Mouse (Mus musculus) limb, embryonic 14.5 days (tissue): ENCODE results near the gene Hsf5. TPM values are rescaled to one million over a fixed set of nuclear protein-coding genes. Genes with fewer than 3 reads are reported as not detected.

Experiments used
- ATAC-seq: fragments of 200-750 bp; cut with Nextera tagmentation; 2 replicates; pipeline ENCODE4 v1.8.0; 2017; ENCODE audit warnings: low read depth, moderate number of reproducible peaks, moderate TSS enrichment; ENCODE audit not compliant: low FRiP score
- DNase-seq: peaks from one replicate; pipeline ENCODE4 v3.0.0-alpha.2; 2015; ENCODE audit warnings: low spot score
- H3K27ac ChIP-seq: fragments of 300-500 bp; sonication (generic); replicated peaks from 2 replicates; pipeline ENCODE4 v1.5.1; 2014; ENCODE audit warnings: low read depth, mild to moderate bottlenecking, low read length, moderate library complexity, mixed read lengths
- H3K27me3 ChIP-seq: fragments of 300-500 bp; sonication (generic); 2 replicates; pipeline ENCODE4 v1.6.1; 2014; ENCODE audit warnings: low read length, mixed read lengths; ENCODE audit not compliant: control insufficient read depth, insufficient read depth
- H3K36me3 ChIP-seq: fragments of 300-500 bp; sonication (generic); 2 replicates; pipeline ENCODE4 v1.6.1; 2014; ENCODE audit warnings: mild to moderate bottlenecking, low read length, moderate library complexity, mixed read lengths; ENCODE audit not compliant: control insufficient read depth, insufficient read depth
- H3K4me1 ChIP-seq: fragments of 300-500 bp; sonication (generic); 2 replicates; pipeline ENCODE4 v1.6.1; 2014; ENCODE audit warnings: antibody characterized with exemption, low read length, mixed read lengths; ENCODE audit not compliant: control insufficient read depth, insufficient read depth
- H3K4me2 ChIP-seq: fragments of 300-500 bp; sonication (generic); replicated peaks from 2 replicates; pipeline ENCODE4 v1.6.1; 2014; ENCODE audit warnings: low read depth, mild to moderate bottlenecking, low read length, moderate library complexity; ENCODE audit not compliant: severe bottlenecking
- H3K4me3 ChIP-seq: fragments of 300-500 bp; sonication (generic); replicated peaks from 2 replicates; pipeline ENCODE4 v1.5.1; 2014; ENCODE audit warnings: low read length
- H3K9ac ChIP-seq: fragments of 300-500 bp; sonication (generic); 2 replicates; pipeline ENCODE4 v1.6.1; 2014; ENCODE audit warnings: mild to moderate bottlenecking, low read depth, low read length, moderate library complexity; ENCODE audit not compliant: severe bottlenecking
- H3K9me3 ChIP-seq: fragments of 300-500 bp; sonication (generic); 2 replicates; pipeline ENCODE4 v1.6.1; 2016; ENCODE audit warnings: low read length; ENCODE audit not compliant: control insufficient read depth
- POLR2A ChIP-seq: fragments of 200-500 bp; IDR thresholded peaks from 2 replicates; pipeline ENCODE4 v1.8.0; 2012; ENCODE audit warnings: inconsistent platforms, mild to moderate bottlenecking, moderate library complexity, borderline replicate concordance; ENCODE audit not compliant: insufficient read depth, insufficient read length; ENCODE audit errors: extremely low read depth
- WGBS: fragments of 180-500 bp; shearing (Covaris S2); extraction: QIAGEN DNeasy Blood & Tissue Kit; methylation state at CpG from one replicate; pipeline ENCODE4 v1.1.7; 2014; 5-methylcytosine and 5-hydroxymethylcytosine counted together
- polyA plus RNA-seq, 2 experiments: library from polyadenylated mRNA; depleted of rRNA in 1 of 2; stranded (reverse) in 1 of 2; unstranded in 1 of 2; fragments of >200 nt; fragmentation: Nextera tagmentation in 1 of 2; extraction: Ambion mirVana in 1 of 2; gene quantifications; 2 replicates each; pipeline versions ENCODE4 v1.2.1 to v1.2.3; 2012 to 2014

Hsf5 gene
- polyA plus RNA-seq, 2 experiments = 0.15 to 0.25 TPM

DNA sequence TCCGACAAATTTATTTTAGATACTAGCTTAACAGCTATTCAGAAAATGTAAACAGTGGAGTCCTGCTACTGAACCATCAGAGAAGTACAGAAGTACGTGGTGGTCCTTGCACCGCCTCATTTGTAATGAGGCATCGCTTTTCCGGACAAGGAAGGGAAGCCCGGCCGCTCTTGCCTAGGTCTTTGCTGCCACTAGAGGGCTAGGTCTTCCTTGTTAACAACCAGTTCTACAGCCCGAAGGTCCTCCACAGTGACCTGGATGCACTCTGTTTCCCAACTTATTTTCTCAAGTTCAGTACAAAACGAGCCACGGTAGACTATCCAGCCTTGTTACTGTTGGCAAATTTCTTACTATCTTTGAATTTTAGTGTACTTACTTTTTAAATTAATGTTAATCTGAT lies 12.9 kb downstream of the Hsf5 start:
- TF ChIP-seq POLR2A = no peak
- H3K9ac ChIP-seq = no peak overlapping the region
- DNase-seq (peak; percentile 55), ATAC-seq (no peak)
- H3K27me3 ChIP-seq = no peaks in the 10 kb centered on the region
- no peaks in the 10 kb centered on the region for H3K4me1 ChIP-seq
- no peak overlapping the region for H3K4me2 ChIP-seq
- H3K27ac ChIP-seq = no peak overlapping the region
- H3K4me3 ChIP-seq = no peak overlapping the region
- WGBS = 36% methylated on average over 10 of the region's 10 CpGs
- H3K9me3 ChIP-seq = no peaks in the 10 kb centered on the region
- 0 out of 2 replicates have a peak, but pooled peaks cover 5% of the 10 kb centered on the region for H3K36me3 ChIP-seq

DNA sequence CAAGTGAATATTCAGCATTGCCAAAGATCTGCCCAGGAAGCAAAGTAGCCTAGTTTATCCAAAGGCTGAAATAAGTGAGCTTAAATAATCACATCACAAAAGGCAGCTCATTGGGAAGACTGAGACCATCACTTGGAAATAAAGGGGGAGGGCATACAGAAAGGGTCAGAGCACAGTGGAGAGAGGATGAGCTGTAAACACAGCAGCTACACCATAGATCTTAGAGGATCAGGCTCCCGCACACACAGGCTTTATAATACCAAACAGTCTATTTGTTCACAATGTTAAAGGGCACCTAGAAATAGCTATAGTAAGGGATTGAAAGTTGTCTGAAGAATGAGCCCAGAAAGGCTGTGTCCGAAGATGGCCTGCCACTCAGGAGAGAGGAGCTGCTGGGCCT lies 21.8 kb downstream of the Hsf5 start:
- no peak for DNase-seq
- no peak for TF ChIP-seq POLR2A
- 0 out of 2 replicates have a peak, but pooled peaks cover 3% of the 10 kb centered on the region for H3K4me1 ChIP-seq
- no peaks in the 10 kb centered on the region for H3K9me3 ChIP-seq
- peak overlapping the region; percentile 44 for H3K4me3 ChIP-seq
- peak overlapping the region; percentile 81 for H3K9ac ChIP-seq
- H3K36me3 ChIP-seq = no peaks in the 10 kb centered on the region; the same call in 1 of the 2 replicates
- ATAC-seq = 0 out of 2 replicates have a peak, but pooled peaks have one; percentile 12
- 14% methylated on average over 2 of the region's 2 CpGs for WGBS
- H3K4me2 ChIP-seq = peak overlapping the region; percentile 75
- H3K27me3 ChIP-seq = no peaks in the 10 kb centered on the region
- no peak overlapping the region for H3K27ac ChIP-seq

DNA sequence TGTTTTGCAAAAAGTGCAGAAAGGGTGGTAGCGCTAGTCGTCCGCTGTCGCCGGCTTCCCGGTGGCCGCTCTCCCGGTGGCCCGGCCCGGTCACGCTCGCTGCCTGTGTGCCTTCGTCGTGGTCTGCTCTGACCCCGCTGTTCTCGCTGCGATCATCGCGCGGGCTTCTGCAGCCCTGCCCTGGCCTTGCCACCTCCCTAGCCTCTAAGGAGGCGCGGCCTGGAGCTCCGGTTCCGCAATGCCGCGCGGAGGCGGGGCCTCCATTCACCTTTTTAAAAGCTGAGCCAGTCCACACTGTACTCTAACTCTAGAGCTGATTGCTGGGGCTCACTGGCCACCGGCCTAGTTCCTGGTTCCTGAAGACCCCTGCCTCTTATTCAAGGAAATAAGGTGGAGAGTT lies 22.2 kb downstream of the Hsf5 start:
- H3K4me1 ChIP-seq = 0 out of 2 replicates have a peak, but pooled peaks cover 3% of the 10 kb centered on the region
- no peak overlapping the region for H3K27ac ChIP-seq
- ATAC-seq (peak; percentile 75), DNase-seq (peak; percentile 38)
- H3K4me2 ChIP-seq = peak overlapping the region; percentile 75
- no peaks in the 10 kb centered on the region; the same call in 1 of the 2 replicates for H3K36me3 ChIP-seq
- TF ChIP-seq POLR2A = 0 out of 2 replicates have a peak, but pooled peaks have one; percentile 33
- WGBS = 1% methylated on average over 29 of the region's 29 CpGs
- peak overlapping the region; percentile 44 for H3K4me3 ChIP-seq
- peak overlapping the region; percentile 81 for H3K9ac ChIP-seq
- H3K27me3 ChIP-seq = no peaks in the 10 kb centered on the region
- no peaks in the 10 kb centered on the region for H3K9me3 ChIP-seq

DNA sequence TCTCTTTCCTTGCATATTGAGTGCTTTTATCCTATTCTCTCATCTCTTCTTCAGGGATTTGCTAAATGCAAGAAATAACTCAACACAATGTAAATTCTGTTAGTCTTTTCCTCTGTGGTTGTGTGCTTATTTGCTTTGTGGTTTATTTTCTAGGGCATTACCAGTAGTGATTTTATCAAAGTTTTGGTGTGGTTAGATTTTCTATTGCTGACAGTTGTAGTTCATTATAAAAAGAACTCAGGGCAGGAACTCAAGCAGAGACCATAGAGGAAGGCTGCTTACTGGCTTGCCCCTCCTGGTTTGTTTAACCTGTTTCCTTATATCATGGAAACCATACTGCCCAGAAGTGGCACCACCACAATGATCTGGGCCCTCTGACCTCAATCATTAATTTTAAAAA lies 25.9 kb downstream of the Hsf5 start:
- TF ChIP-seq POLR2A = no peak
- no peaks in the 10 kb centered on the region for H3K27me3 ChIP-seq
- no peak for ATAC-seq

DNA sequence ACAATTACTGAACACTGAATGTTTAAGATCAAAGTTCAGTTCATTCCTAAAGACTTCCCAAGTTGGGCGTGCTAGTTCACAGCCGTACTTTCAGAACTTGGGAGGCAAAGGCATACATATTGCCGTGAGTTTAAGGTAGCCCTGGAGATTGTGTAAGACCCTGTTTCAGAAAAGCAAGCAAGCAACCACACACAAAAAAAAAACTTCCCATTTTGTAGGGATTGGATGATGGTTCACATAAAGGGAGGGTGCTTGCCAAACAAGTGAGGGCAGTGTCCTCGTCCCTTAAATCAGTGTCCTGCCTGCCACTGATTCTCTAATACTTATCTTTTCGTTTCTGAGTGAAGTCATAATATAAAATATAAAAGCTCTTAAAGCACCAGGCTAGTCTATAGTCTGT lies 37.7 kb downstream of the Hsf5 start:
- TF ChIP-seq POLR2A = no peak
- Histone ChIP-seq H3K4me2 (no peak overlapping the region), H3K27ac (no peak overlapping the region), H3K4me1 (no peaks in the 10 kb centered on the region), H3K9me3 (no peaks in the 10 kb centered on the region), H3K9ac (no peak overlapping the region), H3K4me3 (no peak overlapping the region), H3K36me3 (no peaks in the 10 kb centered on the region), H3K27me3 (no peaks in the 10 kb centered on the region)
- 72% methylated on average over 5 of the region's 5 CpGs for WGBS
- ATAC-seq (no peak), DNase-seq (no peak)

More for the DNA sequence above, 25.9 kb downstream of the Hsf5 start:
- Histone ChIP-seq H3K9ac (no peak overlapping the region), H3K4me2 (no peak overlapping the region), H3K9me3 (no peaks in the 10 kb centered on the region), H3K4me3 (no peak overlapping the region), H3K36me3 (no peaks in the 10 kb centered on the region), H3K4me1 (0 out of 2 replicates have a peak, but pooled peaks cover 3% of the 10 kb centered on the region), H3K27ac (no peak overlapping the region)
- no peak for DNase-seq
